Mouse (Mus musculus): ENCODE results near the gene Slitrk2.

- TF ChIP-seq CTCF (IDR thresholded peaks at IDR 0.05; ENCODE audit: borderline replicate concordance, extremely low read depth, insufficient read depth, insufficient read length) (no peak), POLR2A (IDR thresholded peaks at IDR 0.05; ENCODE audit: borderline replicate concordance, extremely low read depth, insufficient read depth, insufficient read length, poor library complexity, severe bottlenecking) (no peak)
Observed at GRCm38 (mm10) chrX:66678646-66679045, 29.5 kb downstream of the Slitrk2 start.
